Mouse (Mus musculus) heart, postnatal 0 days (tissue): ENCODE measurements around the gene Jak3. TPM values are rescaled to one million over a fixed set of nuclear protein-coding genes. Genes with fewer than 3 reads are reported as not detected.
A peak's percentile ranks its signal among the peaks of the same experiment; 100 is the strongest.

ENCODE experiments used
- ATAC-seq: fragments of 200-750 bp; cut with Nextera tagmentation; 2 replicates; pipeline ENCODE4 v1.8.0; 2017; ENCODE audit warnings: low read depth, moderate number of reproducible peaks, moderate library complexity; ENCODE audit not compliant: insufficient read depth
- DNase-seq: peaks from one replicate; pipeline ENCODE4 v3.0.0-alpha.2; 2016; ENCODE audit warnings: low spot score
- H3K27ac ChIP-seq: fragments of 300-500 bp; sonication (generic); 2 replicates; pipeline ENCODE4 v1.5.1; 2014; ENCODE audit warnings: low read depth, mild to moderate bottlenecking
- H3K27me3 ChIP-seq: fragments of 300-500 bp; sonication (generic); 2 replicates; pipeline ENCODE4 v1.6.1; 2014; ENCODE audit warnings: low read length, mixed read lengths; ENCODE audit not compliant: control insufficient read depth, insufficient read depth
- H3K36me3 ChIP-seq: fragments of 300-500 bp; sonication (generic); replicated peaks from 2 replicates; pipeline ENCODE4 v1.6.1; 2014; ENCODE audit warnings: low read length, mixed read lengths; ENCODE audit not compliant: control insufficient read depth, insufficient read depth
- H3K4me1 ChIP-seq: fragments of 300-500 bp; sonication (generic); 2 replicates; pipeline ENCODE4 v1.6.1; 2014; ENCODE audit warnings: antibody characterized with exemption; ENCODE audit not compliant: control insufficient read depth, insufficient read depth
- H3K4me2 ChIP-seq: fragments of 300-500 bp; sonication (generic); 2 replicates; pipeline ENCODE4 v1.6.1; 2014; ENCODE audit warnings: low read depth, mild to moderate bottlenecking, low read length, moderate library complexity
- H3K4me3 ChIP-seq: fragments of 300-500 bp; sonication (generic); 2 replicates; pipeline ENCODE4 v1.5.1; 2014; ENCODE audit warnings: low read depth, low read length
- H3K9ac ChIP-seq: fragments of 300-500 bp; sonication (generic); replicated peaks from 2 replicates; pipeline ENCODE4 v1.6.1; 2014; ENCODE audit warnings: low read depth, low read length, mixed read lengths
- H3K9me3 ChIP-seq: fragments of 300-500 bp; sonication (generic); replicated peaks from 2 replicates; pipeline ENCODE4 v1.6.1; 2016; ENCODE audit warnings: low read length; ENCODE audit not compliant: control insufficient read depth
- CTCF ChIP-seq: IDR thresholded peaks from 2 replicates; pipeline ENCODE4 v1.5.1; 2016; ENCODE audit warnings: antibody characterized with exemption, control low read depth, low read depth
- EP300 ChIP-seq: IDR thresholded peaks from 2 replicates; pipeline ENCODE4 v1.6.1; 2016; ENCODE audit warnings: antibody characterized with exemption, low read depth
- WGBS: fragments of 180-500 bp; shearing (Covaris S2); extraction: QIAGEN DNeasy Blood & Tissue Kit; methylation state at CpG from one replicate; pipeline ENCODE4 v1.1.7; 2014; 5-methylcytosine and 5-hydroxymethylcytosine counted together
- polyA plus RNA-seq: library from polyadenylated mRNA; unstranded; fragments of >200 nt; fragmentation: Nextera tagmentation; extraction: Ambion mirVana; gene quantifications from 2 replicates; pipeline ENCODE4 v1.2.1, GENCODE M21; 2015
- total RNA-seq: library from RNA; depleted of rRNA; stranded (reverse); fragments of >200 nt; gene quantifications from 2 replicates; pipeline ENCODE4 v1.2.3, GENCODE M21; 2014; ENCODE audit warnings: low replicate concordance

Gene Jak3
- total and polyA plus RNA-seq, 2 experiments from 2014 or later, result 5.7 to 16.9 TPM

- Histone ChIP-seq H3K27ac (no peak overlapping the region), H3K4me1 (peaks cover 37% of the 10 kb centered on the region), H3K9ac (no peak overlapping the region), H3K36me3 (no peaks in the 10 kb centered on the region), H3K4me2 (peak overlapping the region; percentile 85), H3K9me3 (no peaks in the 10 kb centered on the region), H3K4me3 (peak overlapping the region; percentile 51), H3K27me3 (no peaks in the 10 kb centered on the region)
- ATAC-seq (peak; percentile 15), DNase-seq (no peak)
- TF ChIP-seq CTCF, result no peak
- under 1% methylated on average over 53 of the region's 64 CpGs for WGBS
These were observed 5.2 kb upstream of the Jak3 start for GRCm38 (mm10) chr8:71670621-71671548.

- Histone ChIP-seq H3K27me3 (no peaks in the 10 kb centered on the region), H3K4me3 (peak within 1 kb of the TSS; percentile 51), H3K36me3 (no peaks in the 10 kb centered on the region), H3K27ac (peak within 1 kb of the TSS; percentile 56), H3K9ac (no peak within 1 kb of the TSS), H3K9me3 (no peaks in the 10 kb centered on the region), H3K4me1 (peaks cover 30% of the 10 kb centered on the region), H3K4me2 (peak within 1 kb of the TSS; percentile 85)
- WGBS, result under 1% methylated on average over 38 of the region's 42 CpGs
- TF ChIP-seq EP300 (peak; percentile 29; the same call in 1 of the 2 replicates), CTCF (no peak)
- DNase-seq (peak; percentile 87), ATAC-seq (peak; percentile 66)
These were observed 4.5 kb upstream of the Jak3 start, which contains the start of gene Unc13a for GRCm38 (mm10) chr8:71671549-71671965. Unc13a (minus strand) TSS chr8:71671757.

- H3K9me3 ChIP-seq, result no peaks in the 10 kb centered on the region
- peak overlapping the region; percentile 56 for H3K27ac ChIP-seq
- no peaks in the 10 kb centered on the region for H3K27me3 ChIP-seq
- H3K4me1 ChIP-seq, result peaks cover 28% of the 10 kb centered on the region
- peak overlapping the region; percentile 51; the same call in 1 of the 2 replicates for H3K4me3 ChIP-seq
- ATAC-seq, result no peak
- H3K9ac ChIP-seq, result no peak overlapping the region
- TF ChIP-seq EP300 (no peak), CTCF (no peak)
- no peak for DNase-seq
- H3K4me2 ChIP-seq, result peak overlapping the region; percentile 85
- H3K36me3 ChIP-seq, result no peaks in the 10 kb centered on the region
- 59% methylated on average over 6 of the region's 6 CpGs for WGBS
These were observed 3.8 kb upstream of the Jak3 start for GRCm38 (mm10) chr8:71672168-71672735.

GRCm38 (mm10) chr8:71674071-71674470 is 2.0 kb upstream of the Jak3 start:
- no peak overlapping the region for H3K4me2 ChIP-seq
- no peaks in the 10 kb centered on the region for H3K36me3 ChIP-seq
- H3K9ac ChIP-seq, result no peak overlapping the region
- no peak for ATAC-seq
- no peak for DNase-seq
- H3K4me3 ChIP-seq, result no peak overlapping the region
- no peaks in the 10 kb centered on the region for H3K9me3 ChIP-seq
- H3K27ac ChIP-seq, result no peak overlapping the region
- 63% methylated on average over 2 of the region's 2 CpGs for WGBS
- H3K4me1 ChIP-seq, result peaks cover 22% of the 10 kb centered on the region
- TF ChIP-seq EP300 (no peak), CTCF (no peak)
- H3K27me3 ChIP-seq, result 0 out of 2 replicates have a peak, but pooled peaks cover 4% of the 10 kb centered on the region

- ATAC-seq (no peak), DNase-seq (no peak)
- Histone ChIP-seq H3K4me3 (peak overlapping the region; percentile 83), H3K36me3 (no peaks in the 10 kb centered on the region), H3K27me3 (peaks cover 11% of the 10 kb centered on the region), H3K27ac (peak overlapping the region; percentile 86), H3K9me3 (no peaks in the 10 kb centered on the region), H3K4me2 (peak overlapping the region; percentile 90), H3K4me1 (peaks cover 27% of the 10 kb centered on the region), H3K9ac (peak overlapping the region; percentile 83)
- 40% methylated on average over 9 of the region's 9 CpGs for WGBS
- TF ChIP-seq EP300, result no peak
- no peak for TF ChIP-seq CTCF
These were observed 558 bp upstream of the Jak3 start for GRCm38 (mm10) chr8:71675456-71676019.
